Mouse (Mus musculus) hindbrain, embryonic 10.5 days (tissue): ENCODE results near the gene Krt4. TPM values are rescaled to one million over a fixed set of nuclear protein-coding genes. Genes with fewer than 3 reads are reported as not detected.
A peak's percentile ranks its signal among the peaks of the same experiment; 100 is the strongest.

Experiments used
- DNase-seq: peaks from one replicate; pipeline ENCODE4 v3.0.0-alpha.2; 2017; ENCODE audit warnings: low spot score
- H3K27ac ChIP-seq: fragments of 300-500 bp; sonication (generic); 2 replicates; pipeline ENCODE4 v1.5.1; 2016; ENCODE audit warnings: mild to moderate bottlenecking, moderate library complexity
- H3K27me3 ChIP-seq: fragments of 300-500 bp; sonication (generic); 2 replicates; pipeline ENCODE4 v1.6.1; 2016; ENCODE audit warnings: mild to moderate bottlenecking; ENCODE audit not compliant: poor library complexity, insufficient read depth, severe bottlenecking
- H3K36me3 ChIP-seq: fragments of 300-500 bp; sonication (generic); 2 replicates; pipeline ENCODE4 v1.6.1; 2016; ENCODE audit warnings: mild to moderate bottlenecking, moderate library complexity
- H3K4me1 ChIP-seq: fragments of 300-500 bp; sonication (generic); replicated peaks from 2 replicates; pipeline ENCODE4 v1.6.1; 2016; ENCODE audit warnings: mild to moderate bottlenecking
- H3K4me3 ChIP-seq: fragments of 300-500 bp; sonication (generic); 2 replicates; pipeline ENCODE4 v1.5.1; 2016; ENCODE audit warnings: mild to moderate bottlenecking, moderate library complexity
- H3K9me3 ChIP-seq: fragments of 300-500 bp; sonication (generic); 2 replicates; pipeline ENCODE4 v1.6.1; 2016; ENCODE audit warnings: mild to moderate bottlenecking, moderate library complexity
- WGBS: fragments of 180-500 bp; shearing (Covaris S2); methylation state at CpG from one replicate; pipeline ENCODE4 v1.1.7; 2016; 5-methylcytosine and 5-hydroxymethylcytosine counted together
- polyA plus RNA-seq: library from polyadenylated mRNA; unstranded; fragments of >200 nt; fragmentation: Nextera tagmentation; extraction: Ambion mirVana; gene quantifications from 2 replicates; pipeline ENCODE4 v1.2.1, GENCODE M21; 2016

The Krt4 gene
- polyA plus RNA-seq, 1 experiment from 2014 or later, result not detected

DNA sequence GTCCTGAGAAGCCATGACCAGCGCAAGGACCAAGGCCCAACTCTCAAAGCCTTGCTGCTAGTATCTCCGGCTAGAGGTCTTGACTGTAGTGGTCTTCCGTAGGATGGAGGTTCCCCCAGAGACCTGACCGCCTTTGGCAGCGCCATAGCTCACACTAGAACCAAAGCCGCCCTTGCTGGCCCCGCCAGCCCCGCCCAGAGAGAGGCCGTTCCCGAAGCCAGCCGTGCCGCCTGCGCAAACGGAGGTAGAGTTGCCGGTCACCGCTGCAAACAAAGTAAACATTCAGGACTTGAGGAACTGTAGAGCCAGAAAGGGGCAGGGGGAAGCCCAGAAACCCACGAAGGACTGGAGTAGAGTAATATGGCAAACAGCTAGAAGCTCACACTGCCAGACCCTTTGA is 5.1 kb upstream of the Krt4 start:
- WGBS, result 2% methylated on average over 17 of the region's 17 CpGs
- H3K36me3 ChIP-seq, result no peaks in the 10 kb centered on the region
- peak overlapping the region; percentile 49 for H3K4me3 ChIP-seq
- DNase-seq, result peak; percentile 45
- peaks cover 48% of the 10 kb centered on the region for H3K27me3 ChIP-seq
- no peaks in the 10 kb centered on the region for H3K9me3 ChIP-seq
- H3K4me1 ChIP-seq, result peaks cover 24% of the 10 kb centered on the region
- H3K27ac ChIP-seq, result peak overlapping the region; percentile 71

DNA sequence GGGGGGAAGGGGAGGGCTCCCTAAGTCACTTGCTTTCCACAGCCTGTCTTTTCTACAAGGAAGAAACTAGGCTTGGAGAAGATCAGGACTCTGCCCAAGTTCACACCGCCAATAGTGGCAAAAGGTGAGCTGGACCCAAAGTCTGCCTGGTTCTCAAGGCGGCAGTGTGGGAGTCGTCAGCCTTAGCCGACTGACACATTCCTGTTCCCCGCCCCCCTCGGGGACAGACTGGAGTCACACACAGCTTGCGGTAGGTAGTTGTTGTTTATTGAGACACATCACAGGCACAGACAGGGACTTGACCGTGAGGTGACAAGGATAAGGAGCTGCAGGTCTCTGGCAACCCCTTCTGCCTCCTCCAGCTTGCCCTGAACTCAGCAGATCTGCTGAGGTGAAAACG is 4.6 kb upstream of the Krt4 start:
- peaks cover 24% of the 10 kb centered on the region for H3K4me1 ChIP-seq
- DNase-seq, result peak; percentile 8
- 15% methylated on average over 9 of the region's 9 CpGs for WGBS
- no peak overlapping the region for H3K27ac ChIP-seq
- peaks cover 48% of the 10 kb centered on the region for H3K27me3 ChIP-seq
- H3K4me3 ChIP-seq, result peak overlapping the region; percentile 49; the same call in 1 of the 2 replicates
- no peaks in the 10 kb centered on the region for H3K36me3 ChIP-seq
- H3K9me3 ChIP-seq, result no peaks in the 10 kb centered on the region

DNA sequence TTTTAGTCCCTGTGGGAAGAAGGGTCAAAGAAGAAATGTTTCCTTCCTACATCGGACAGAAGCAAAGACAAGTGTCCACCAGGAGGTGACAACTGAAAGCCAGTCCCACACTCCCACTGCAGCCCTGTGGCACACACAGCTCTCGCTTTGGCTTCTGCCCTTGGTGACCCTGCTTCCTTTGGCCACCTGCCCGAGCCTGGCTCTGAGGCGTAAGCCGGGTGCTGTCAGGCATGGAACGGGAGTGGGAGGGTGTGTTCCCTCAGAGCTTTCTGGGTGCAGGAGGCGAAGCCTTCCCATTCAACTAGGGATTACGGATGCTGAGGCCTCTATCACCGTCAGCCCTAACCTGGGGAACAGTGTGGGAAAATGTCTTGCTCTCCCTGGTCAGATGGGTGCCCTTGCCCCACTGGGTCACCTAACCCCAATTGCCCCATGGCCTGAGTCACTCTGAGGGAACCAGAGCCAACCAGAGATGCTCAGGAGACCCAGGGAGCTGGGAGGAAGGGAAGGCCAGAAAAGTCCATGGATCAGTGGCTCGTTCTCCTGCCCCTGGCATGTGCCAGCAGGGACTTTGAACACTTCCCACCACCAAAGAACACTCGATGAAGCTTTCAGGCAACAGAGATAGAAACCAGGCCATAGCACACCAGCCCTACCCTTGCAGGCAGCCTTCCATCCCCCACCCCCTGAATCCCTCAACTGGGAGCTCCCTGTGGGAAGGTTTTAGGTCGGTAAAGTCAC is 3.0 kb upstream of the Krt4 start:
- no peaks in the 10 kb centered on the region for H3K36me3 ChIP-seq
- H3K27ac ChIP-seq, result no peak overlapping the region
- no peak overlapping the region for H3K4me3 ChIP-seq
- peaks cover 24% of the 10 kb centered on the region for H3K4me1 ChIP-seq
- WGBS, result 72% methylated on average over 12 of the region's 12 CpGs
- peaks cover 45% of the 10 kb centered on the region for H3K27me3 ChIP-seq
- DNase-seq, result no peak
- no peaks in the 10 kb centered on the region for H3K9me3 ChIP-seq

DNA sequence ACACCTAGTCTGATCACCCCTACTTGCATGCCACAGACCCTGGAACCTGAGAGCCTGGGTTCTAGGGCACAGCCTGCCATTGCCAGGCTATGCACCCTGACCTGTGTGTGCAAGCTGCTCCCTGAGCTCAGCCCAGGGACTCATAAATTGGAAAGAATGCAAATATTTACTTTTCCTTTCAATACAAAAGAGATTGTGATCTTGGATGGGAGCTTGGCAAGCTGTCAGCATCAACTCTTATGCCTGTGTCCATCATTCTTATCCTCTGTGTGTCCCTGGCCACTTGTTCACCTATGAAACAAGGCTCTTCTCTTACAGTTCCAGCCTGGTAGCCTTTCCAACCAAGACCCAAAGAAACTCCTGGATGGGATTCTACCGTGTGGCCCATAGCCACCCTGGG is 506 bp upstream of the Krt4 start:
- no peaks in the 10 kb centered on the region for H3K36me3 ChIP-seq
- no peak overlapping the region for H3K27ac ChIP-seq
- no peak overlapping the region for H3K4me3 ChIP-seq
- no peaks in the 10 kb centered on the region for H3K9me3 ChIP-seq
- 89% methylated on average over 1 of the region's 1 CpGs for WGBS
- H3K4me1 ChIP-seq, result peaks cover 16% of the 10 kb centered on the region
- peaks cover 24% of the 10 kb centered on the region for H3K27me3 ChIP-seq
- DNase-seq, result no peak

DNA sequence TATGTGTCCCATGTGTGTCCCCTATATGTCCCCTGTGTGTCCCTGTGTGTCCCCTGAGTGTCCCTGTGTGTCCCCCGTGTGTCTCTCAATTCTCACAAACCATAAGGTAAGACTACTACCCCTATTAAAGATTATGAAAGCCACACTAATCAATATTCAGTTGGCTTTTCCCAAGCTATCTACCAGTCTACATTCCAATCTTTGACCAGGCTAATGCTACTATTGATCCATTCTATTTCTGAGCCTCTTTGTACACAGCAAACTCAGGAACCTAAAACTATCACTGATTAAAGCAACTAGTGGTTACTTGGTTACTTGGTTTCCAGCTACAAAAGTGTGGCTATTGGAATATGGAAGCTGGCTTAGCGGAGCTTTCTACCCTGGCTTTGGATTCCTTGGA is 2.2 kb downstream of the Krt4 start:
- Histone ChIP-seq H3K27me3 (no peaks in the 10 kb centered on the region), H3K9me3 (no peaks in the 10 kb centered on the region), H3K27ac (no peak overlapping the region), H3K4me3 (no peak overlapping the region), H3K36me3 (no peaks in the 10 kb centered on the region), H3K4me1 (peaks cover 2% of the 10 kb centered on the region)
- 92% methylated on average over 2 of the region's 2 CpGs for WGBS
- no peak for DNase-seq

DNA sequence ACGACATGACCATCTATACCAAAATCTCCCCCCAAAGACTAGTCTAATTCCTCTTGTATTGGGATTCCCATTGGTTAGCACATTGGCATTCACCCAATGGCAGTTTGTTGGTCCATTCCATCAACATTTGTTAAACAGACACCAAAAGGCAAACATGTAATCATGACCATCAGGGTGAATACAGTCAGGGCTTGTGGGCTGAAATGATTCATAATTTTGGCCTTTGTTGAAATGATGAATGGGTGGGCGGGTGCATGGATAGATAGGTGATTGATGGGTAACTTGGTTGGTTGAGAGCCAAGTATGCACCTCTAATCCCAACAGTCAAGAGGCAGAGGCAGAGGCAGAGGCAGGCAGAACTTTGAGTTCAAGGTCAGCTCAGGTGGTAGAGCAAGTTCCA is 8.5 kb downstream of the Krt4 start:
- H3K4me3 ChIP-seq, result no peak overlapping the region
- no peak overlapping the region for H3K27ac ChIP-seq
- no peaks in the 10 kb centered on the region for H3K9me3 ChIP-seq
- no peaks in the 10 kb centered on the region for H3K27me3 ChIP-seq
- no peak for DNase-seq
- peaks cover 7% of the 10 kb centered on the region for H3K4me1 ChIP-seq
- 71% methylated on average over 2 of the region's 2 CpGs for WGBS
- no peaks in the 10 kb centered on the region for H3K36me3 ChIP-seq

DNA sequence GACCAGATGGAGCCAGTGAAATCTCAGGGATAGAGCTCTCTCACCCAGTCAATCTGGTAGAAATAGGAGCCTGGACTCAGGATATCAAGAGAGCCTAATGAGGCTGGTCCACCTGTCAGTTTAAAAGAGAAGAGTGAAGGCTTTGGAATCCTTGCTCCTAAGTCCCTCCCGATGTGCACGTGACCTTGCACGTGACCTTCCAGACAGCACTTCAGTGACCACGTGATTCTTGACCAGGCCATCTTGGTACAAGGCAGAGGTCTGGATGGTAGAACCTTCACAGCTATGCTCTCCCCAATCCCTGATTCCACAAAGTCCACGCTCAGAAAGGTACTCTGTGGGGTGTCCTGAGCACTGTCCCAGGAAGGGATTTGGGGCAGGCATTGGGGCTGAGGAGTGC is 19.7 kb downstream of the Krt4 start:
- no peaks in the 10 kb centered on the region for H3K9me3 ChIP-seq
- 0 out of 2 replicates have a peak, but pooled peaks cover 6% of the 10 kb centered on the region for H3K4me1 ChIP-seq
- 85% methylated on average over 5 of the region's 5 CpGs for WGBS
- H3K36me3 ChIP-seq, result no peaks in the 10 kb centered on the region
- H3K27me3 ChIP-seq, result no peaks in the 10 kb centered on the region
- H3K27ac ChIP-seq, result no peak overlapping the region
- no peak overlapping the region for H3K4me3 ChIP-seq
- no peak for DNase-seq

DNA sequence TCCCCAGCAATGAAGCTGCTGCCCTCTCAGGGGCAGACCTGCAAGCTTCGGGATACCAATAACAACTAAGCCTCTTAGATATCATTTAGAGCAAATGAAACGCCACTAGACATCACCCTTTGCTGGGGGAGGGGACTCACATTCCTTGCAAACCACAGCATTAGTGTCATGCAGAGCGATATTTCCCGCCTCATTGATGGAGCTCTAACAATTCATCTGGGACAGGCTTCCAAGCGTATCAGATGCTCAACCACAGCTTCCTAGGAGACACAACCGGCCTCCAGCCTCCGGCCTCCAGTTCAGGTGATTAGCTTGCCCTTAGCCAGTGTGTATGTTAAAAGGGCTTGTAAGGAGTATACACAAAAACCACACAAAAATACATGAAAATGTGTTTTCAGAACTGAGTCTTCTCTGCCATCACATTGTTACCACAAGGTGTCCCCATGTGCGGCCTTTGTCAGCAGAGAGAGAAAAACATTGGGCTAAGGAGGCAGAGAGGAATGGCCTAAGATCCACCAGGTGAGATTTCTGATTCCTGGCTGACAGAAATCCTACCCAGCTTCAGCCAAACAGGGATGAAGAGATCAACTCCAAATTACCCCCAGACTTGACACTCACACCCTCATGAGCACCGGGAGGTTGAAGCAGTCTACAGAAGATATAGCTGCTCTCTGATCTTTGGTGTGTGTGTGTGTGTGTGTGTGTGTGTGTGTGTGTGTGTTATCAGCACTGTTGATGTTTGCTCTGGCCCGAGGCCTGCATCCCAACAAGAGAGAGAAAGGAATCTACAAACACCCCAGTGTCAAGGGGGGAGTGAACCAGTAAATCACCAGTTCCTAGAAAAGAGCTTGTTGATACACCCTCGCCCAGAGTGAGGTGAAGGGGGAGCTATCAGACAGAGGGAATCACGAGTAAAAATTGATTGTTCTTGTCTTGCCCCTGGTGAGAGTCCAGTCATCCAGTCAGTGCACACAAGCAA is 22.1 kb downstream of the Krt4 start:
- H3K4me1 ChIP-seq, result 0 out of 2 replicates have a peak, but pooled peaks cover 6% of the 10 kb centered on the region
- H3K9me3 ChIP-seq, result no peaks in the 10 kb centered on the region
- no peak overlapping the region for H3K4me3 ChIP-seq
- no peaks in the 10 kb centered on the region for H3K36me3 ChIP-seq
- no peak overlapping the region for H3K27ac ChIP-seq
- no peaks in the 10 kb centered on the region for H3K27me3 ChIP-seq
- 68% methylated on average over 12 of the region's 12 CpGs for WGBS
- no peak for DNase-seq

DNA sequence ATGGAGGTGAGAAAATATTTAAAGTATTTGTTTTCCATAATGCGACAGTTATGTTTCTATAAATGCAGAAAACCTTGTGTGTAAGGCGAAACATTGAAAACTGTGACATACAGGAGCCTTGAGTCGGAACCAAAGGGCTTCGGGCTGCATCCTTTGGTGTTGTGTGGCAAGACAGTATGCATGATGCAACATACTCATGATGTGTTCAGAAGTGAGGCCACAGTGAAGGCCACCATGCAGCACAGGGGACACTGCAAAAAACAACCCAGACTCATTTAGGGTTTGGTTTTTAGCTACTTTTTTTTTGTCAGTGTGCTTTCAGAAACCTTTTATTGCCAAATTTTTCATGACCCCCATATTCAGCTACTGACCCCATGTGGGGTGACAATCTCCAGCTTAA is 29.3 kb downstream of the Krt4 start:
- Histone ChIP-seq H3K9me3 (no peaks in the 10 kb centered on the region), H3K27ac (no peak overlapping the region), H3K27me3 (no peaks in the 10 kb centered on the region), H3K4me1 (no peaks in the 10 kb centered on the region), H3K36me3 (no peaks in the 10 kb centered on the region), H3K4me3 (no peak overlapping the region)
- no peak for DNase-seq
- WGBS, result 93% methylated on average over 4 of the region's 4 CpGs

DNA sequence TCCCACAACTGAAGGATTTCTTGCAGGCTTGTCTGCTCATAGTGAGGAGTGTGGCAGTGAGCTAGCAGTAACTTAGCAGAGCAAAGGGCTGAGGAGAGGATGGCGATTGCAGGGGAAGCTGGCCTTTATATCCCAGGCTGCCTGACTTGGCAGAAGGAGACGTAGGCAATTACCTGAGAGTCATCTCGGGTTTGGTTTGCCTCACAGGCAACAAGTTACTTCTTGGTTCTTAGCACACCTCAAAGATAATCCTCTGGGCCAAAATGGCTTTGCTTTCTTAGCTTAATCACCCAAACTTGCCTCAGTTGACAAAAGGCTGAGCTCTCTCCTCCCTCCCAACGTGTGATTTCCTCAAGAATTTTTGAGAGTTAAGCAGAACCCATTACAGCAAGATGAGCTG is 31.7 kb downstream of the Krt4 start, which contains the start of gene Krt76:
Gene Krt76, minus strand, starts transcription at position 101 of the 400 bp plus-strand sequence.
- DNase-seq, result no peak
- H3K4me3 ChIP-seq, result no peak within 1 kb of the TSS
- H3K27me3 ChIP-seq, result no peaks in the 10 kb centered on the region
- H3K9me3 ChIP-seq, result no peaks in the 10 kb centered on the region
- no peak within 1 kb of the TSS for H3K27ac ChIP-seq
- no peaks in the 10 kb centered on the region for H3K4me1 ChIP-seq
- WGBS, result 75% methylated on average over 4 of the region's 4 CpGs
- H3K36me3 ChIP-seq, result no peaks in the 10 kb centered on the region

DNA sequence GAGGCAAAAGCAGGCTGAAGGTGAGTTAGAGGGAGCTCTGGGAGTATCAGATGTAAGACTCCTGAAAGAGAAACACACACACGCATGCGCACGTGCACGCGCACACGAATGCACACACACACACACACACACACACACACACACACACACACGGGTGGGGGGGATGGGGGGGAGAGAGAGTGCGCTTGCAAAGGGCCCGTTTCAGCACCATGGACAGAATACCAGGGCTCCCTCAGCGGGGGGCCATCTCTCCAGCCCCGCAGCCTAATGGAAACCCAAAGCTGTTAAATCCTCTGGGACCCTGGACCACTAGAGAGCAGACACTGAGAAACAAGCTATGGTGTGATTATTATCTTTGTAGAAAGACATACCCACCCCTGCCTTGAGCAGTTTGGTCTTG is 44.8 kb downstream of the Krt4 start:
- Histone ChIP-seq H3K27me3 (no peaks in the 10 kb centered on the region), H3K27ac (no peak overlapping the region), H3K9me3 (no peaks in the 10 kb centered on the region), H3K4me3 (no peak overlapping the region), H3K4me1 (0 out of 2 replicates have a peak, but pooled peaks cover 2% of the 10 kb centered on the region), H3K36me3 (no peaks in the 10 kb centered on the region)
- DNase-seq, result peak; percentile 33
- WGBS, result 28% methylated on average over 11 of the region's 11 CpGs

DNA sequence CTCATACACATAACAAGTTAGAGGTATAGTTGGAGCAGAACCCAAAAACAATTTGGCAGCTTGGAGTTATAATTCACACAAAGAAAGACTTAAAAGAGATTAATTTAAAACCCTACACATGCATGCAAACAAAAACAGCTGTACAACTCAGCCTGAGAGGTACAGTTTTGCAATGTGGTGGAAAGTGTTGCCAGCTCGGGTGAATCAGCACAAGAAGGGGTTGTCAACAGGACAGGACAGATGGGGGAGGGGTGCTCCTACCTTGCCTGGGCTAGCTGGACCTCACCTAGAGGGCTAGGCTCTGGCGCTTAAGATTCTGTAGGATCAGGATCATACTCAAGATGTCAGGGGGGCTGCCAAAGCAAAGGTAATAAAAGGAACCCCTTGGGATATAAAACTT is 46.5 kb downstream of the Krt4 start:
- no peak overlapping the region for H3K27ac ChIP-seq
- WGBS, result 68% methylated on average over 2 of the region's 2 CpGs
- no peaks in the 10 kb centered on the region for H3K27me3 ChIP-seq
- H3K4me1 ChIP-seq, result peaks cover 6% of the 10 kb centered on the region
- no peak overlapping the region for H3K4me3 ChIP-seq
- H3K36me3 ChIP-seq, result no peaks in the 10 kb centered on the region
- no peaks in the 10 kb centered on the region for H3K9me3 ChIP-seq
- DNase-seq, result no peak

DNA sequence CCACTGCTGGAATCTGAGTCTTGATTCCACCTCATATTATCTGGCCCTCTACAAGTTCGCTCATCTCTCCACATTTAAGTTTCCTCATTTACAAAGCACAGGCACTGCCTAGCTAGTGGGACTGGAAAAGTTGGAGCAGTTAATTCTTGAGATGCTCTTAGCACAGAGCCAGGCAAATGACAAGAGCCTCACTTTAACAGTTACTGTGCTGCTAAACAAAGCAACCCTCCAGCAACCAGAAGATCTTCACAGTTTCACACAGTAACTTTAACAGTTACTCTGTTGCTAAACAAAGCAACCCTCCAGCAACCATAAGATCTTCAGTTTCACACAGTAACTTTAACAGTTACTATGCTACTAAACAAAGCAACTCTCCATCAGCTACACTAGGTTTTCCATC is 50.2 kb downstream of the Krt4 start:
- no peak overlapping the region for H3K27ac ChIP-seq
- DNase-seq, result no peak
- H3K36me3 ChIP-seq, result no peaks in the 10 kb centered on the region
- no peaks in the 10 kb centered on the region for H3K9me3 ChIP-seq
- no peaks in the 10 kb centered on the region for H3K27me3 ChIP-seq
- peaks cover 4% of the 10 kb centered on the region for H3K4me1 ChIP-seq
- H3K4me3 ChIP-seq, result no peak overlapping the region
- WGBS, result 84% methylated on average over 1 of the region's 1 CpGs
